Mouse (Mus musculus) liver, embryonic 16.5 days (tissue): Measurements from ENCODE around the gene Apoa2. TPM values are rescaled to one million over a fixed set of nuclear protein-coding genes. Genes with fewer than 3 reads are reported as not detected.
A peak's percentile ranks its signal among the peaks of the same experiment; 100 is the strongest.

Experiments
- ATAC-seq: fragments of 200-750 bp; cut with Nextera tagmentation; 2 replicates; pipeline ENCODE4 v1.8.0; 2017; ENCODE audit warnings: low read depth, mild to moderate bottlenecking, moderate number of reproducible peaks, moderate library complexity
- H3K27ac ChIP-seq: fragments of 300-500 bp; sonication (generic); 2 replicates; pipeline ENCODE4 v1.5.1; 2014; ENCODE audit warnings: mild to moderate bottlenecking, low read length
- H3K27me3 ChIP-seq: fragments of 300-500 bp; sonication (generic); 2 replicates; pipeline ENCODE4 v1.6.1; 2014; ENCODE audit warnings: low read depth, low read length, mixed read lengths; ENCODE audit not compliant: control insufficient read depth, insufficient read depth
- H3K36me3 ChIP-seq: fragments of 300-500 bp; sonication (generic); 2 replicates; pipeline ENCODE4 v1.6.1; 2014; ENCODE audit warnings: mild to moderate bottlenecking; ENCODE audit not compliant: control insufficient read depth, insufficient read depth
- H3K4me1 ChIP-seq: fragments of 300-500 bp; sonication (generic); 2 replicates; pipeline ENCODE4 v1.6.1; 2014; ENCODE audit warnings: low read depth, low read length, mixed read lengths; ENCODE audit not compliant: control insufficient read depth
- H3K4me2 ChIP-seq: fragments of 300-500 bp; sonication (generic); 2 replicates; pipeline ENCODE4 v1.6.1; 2014; ENCODE audit warnings: low read depth, low read length, mixed read lengths
- H3K4me3 ChIP-seq: fragments of 300-500 bp; sonication (generic); 2 replicates; pipeline ENCODE4 v1.5.1; 2014; ENCODE audit warnings: low read depth, mild to moderate bottlenecking, low read length
- H3K9ac ChIP-seq: fragments of 300-500 bp; sonication (generic); 2 replicates; pipeline ENCODE4 v1.6.1; 2014; ENCODE audit warnings: low read depth, low read length
- H3K9me3 ChIP-seq: fragments of 300-500 bp; sonication (generic); replicated peaks from 2 replicates; pipeline ENCODE4 v1.6.1; 2016; ENCODE audit warnings: low read length; ENCODE audit not compliant: control insufficient read depth
- whole genome bisulfite sequencing: fragments of 180-500 bp; shearing (Covaris S2); extraction: QIAGEN DNeasy Blood & Tissue Kit; methylation state at CpG from one replicate; pipeline ENCODE4 v1.1.7; 2014; ENCODE audit not compliant: insufficient replicate concordance; 5-methylcytosine and 5-hydroxymethylcytosine counted together
- polyA plus RNA-seq: library from polyadenylated mRNA; unstranded; fragments of >200 nt; fragmentation: Nextera tagmentation; extraction: Ambion mirVana; gene quantifications from 2 replicates; pipeline ENCODE4 v1.2.1, GENCODE M21; 2015

Gene Apoa2
- polyA plus RNA-seq, 1 experiment from 2014 or later, result 8,864 TPM

DNA sequence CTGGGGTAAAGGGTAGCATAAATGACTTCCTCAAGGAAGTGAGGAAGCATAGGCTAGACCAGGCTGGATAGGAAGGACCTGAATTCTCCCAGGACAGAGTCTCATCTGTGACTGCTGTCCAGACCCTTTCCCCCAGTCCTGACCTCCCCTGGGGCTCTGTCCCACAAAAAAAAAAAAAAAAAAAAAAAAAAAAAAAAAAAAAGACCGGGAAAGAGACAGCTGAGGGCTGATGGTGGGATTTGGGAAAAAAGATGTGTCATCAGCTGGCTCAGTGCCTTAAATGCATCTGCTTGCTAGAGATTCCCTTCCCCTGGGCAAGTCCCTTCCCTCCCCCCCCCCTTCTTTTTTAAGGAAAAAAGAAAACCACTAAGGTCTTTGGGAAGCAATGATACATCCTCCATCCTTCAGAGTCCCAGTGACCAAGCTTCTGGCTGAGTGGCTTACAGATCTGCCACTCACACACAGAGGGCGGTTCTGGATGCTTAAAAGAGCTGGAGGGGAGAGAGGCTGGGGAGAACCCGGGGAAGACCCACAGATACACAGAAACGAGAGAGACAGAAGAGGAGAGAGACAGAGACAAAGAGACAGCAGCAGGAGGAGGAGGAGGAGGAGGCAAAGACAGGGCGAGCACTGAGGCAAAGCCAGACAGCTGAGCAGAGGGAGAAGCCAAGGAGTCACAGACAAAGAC, 25.2 kb downstream of the Apoa2 start, which contains the start of gene Adamts4:
Gene Adamts4 (plus strand): TSS at position 509 of the 688 bp plus-strand sequence.
- ATAC-seq, result no peak
- H3K4me2 ChIP-seq, result peak within 1 kb of the TSS; percentile 2
- no peak within 1 kb of the TSS for H3K9ac ChIP-seq
- no peaks in the 10 kb centered on the region for H3K9me3 ChIP-seq
- H3K27ac ChIP-seq, result no peak within 1 kb of the TSS
- H3K27me3 ChIP-seq, result peaks cover 31% of the 10 kb centered on the region
- no peaks in the 10 kb centered on the region for H3K36me3 ChIP-seq
- 19% methylated on average over 5 of the region's 5 CpGs for WGBS
- peaks cover 20% of the 10 kb centered on the region for H3K4me1 ChIP-seq
- peak within 1 kb of the TSS; percentile 11 for H3K4me3 ChIP-seq

DNA sequence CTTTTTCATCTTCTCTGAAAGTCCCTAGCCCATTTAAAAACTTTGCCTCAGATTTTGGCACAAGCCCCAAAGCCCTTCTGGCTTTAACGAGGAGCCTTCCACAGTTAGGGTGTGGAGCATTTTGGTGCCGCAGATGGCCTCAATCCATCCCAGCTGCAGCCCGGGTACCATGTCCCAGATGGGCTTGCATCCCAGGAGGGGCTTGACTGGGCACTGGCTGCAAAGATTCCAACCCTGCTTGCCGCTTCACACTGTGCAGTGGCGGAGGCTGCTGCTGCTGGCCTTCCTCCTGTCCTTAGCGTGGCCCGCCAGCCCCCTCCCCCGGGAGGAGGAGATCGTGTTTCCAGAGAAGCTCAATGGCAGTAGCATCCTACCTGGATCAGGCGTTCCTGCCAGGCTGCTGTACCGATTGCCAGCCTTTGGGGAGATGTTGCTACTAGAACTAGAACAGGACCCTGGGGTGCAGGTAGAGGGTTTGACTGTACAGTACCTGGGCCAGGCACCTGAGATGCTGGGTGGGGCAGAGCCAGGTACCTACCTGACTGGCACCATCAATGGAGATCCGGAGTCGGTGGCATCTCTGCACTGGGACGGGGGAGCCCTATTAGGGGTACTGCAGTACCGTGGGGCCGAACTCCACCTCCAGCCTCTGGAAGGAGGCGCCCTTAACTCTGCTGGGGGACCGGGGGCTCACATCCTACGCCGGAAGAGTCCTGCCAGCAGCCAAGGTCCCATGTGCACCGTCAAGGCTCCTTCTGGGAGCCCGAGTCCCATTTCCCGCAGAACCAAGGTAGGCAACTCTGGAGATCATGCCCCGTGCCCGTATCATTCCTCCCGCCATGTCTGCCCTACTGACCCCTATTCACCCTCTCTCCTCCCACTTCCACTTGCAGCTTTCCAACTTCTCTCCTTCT, 26.1 kb downstream of the Apoa2 start, which contains the start of gene Ndufs2:
Gene Ndufs2 (minus strand): TSS at position 709 of the 914 bp plus-strand sequence.
- Histone ChIP-seq H3K4me2 (peak within 1 kb of the TSS; percentile 2), H3K27me3 (peaks cover 31% of the 10 kb centered on the region), H3K4me1 (peaks cover 17% of the 10 kb centered on the region), H3K27ac (no peak within 1 kb of the TSS), H3K36me3 (no peaks in the 10 kb centered on the region), H3K9me3 (no peaks in the 10 kb centered on the region), H3K9ac (no peak within 1 kb of the TSS), H3K4me3 (peak within 1 kb of the TSS; percentile 11)
- ATAC-seq, result no peak
- WGBS, result 30% methylated on average over 26 of the region's 26 CpGs

DNA sequence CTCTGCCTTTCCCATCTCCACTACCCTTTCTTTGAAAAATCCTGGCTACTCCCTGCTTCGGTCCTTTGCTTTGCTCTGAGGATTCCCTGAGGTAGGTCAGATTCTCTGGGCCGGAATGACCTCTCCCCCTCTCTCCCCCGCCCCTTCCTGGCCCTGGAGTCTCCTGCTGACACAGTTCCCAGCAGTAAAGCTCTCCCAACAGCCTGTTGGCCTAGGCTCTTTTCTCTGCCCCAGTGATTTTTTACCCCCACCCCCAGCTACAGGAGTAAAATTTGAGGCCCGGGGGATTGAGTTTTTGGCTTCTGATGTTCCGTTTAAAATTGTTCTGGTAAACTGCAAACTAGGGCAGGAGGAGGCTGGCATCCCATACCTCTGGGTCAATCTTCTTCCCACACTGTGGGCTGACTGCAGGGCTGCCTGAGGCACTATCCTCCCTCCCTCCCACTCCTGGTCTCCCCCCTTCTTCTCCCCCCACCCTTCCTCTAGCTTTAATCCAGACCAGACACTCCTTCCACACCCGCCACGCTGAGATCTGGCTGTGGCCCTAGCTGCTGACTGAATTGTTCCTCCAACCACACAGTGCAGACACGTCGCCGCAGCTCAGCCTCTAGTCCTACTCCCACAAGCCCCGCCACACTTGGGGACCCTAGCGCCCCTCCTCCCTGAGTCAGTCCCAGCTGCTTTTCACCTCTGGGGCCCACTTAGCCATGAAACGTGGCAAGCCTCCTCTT, 26.9 kb downstream of the Apoa2 start:
- Histone ChIP-seq H3K4me2 (0 out of 2 replicates have a peak overlapping the region, but pooled peaks have one; percentile 2), H3K4me3 (peak overlapping the region; percentile 11; the same call in 1 of the 2 replicates)
- ATAC-seq, result no peak

DNA sequence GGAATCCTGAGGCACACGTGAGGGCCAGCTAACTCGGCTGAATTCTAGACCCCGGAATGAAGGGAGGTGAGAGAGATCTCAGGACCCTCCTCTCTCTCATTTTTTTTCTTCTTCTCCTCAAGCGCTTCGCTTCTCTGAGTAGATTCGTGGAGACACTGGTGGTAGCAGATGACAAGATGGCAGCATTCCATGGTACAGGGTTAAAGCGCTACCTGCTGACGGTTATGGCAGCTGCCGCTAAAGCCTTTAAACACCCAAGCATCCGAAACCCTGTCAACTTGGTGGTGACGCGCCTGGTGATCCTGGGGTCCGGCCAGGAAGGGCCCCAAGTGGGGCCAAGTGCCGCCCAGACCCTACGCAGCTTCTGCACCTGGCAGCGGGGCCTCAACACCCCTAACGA, 27.6 kb downstream of the Apoa2 start:
- H3K4me3 ChIP-seq, result no peak overlapping the region
- peaks cover 9% of the 10 kb centered on the region for H3K4me1 ChIP-seq
- no peaks in the 10 kb centered on the region for H3K9me3 ChIP-seq
- no peak overlapping the region for H3K9ac ChIP-seq
- peaks cover 31% of the 10 kb centered on the region for H3K27me3 ChIP-seq
- no peak overlapping the region for H3K27ac ChIP-seq
- no peak overlapping the region for H3K4me2 ChIP-seq
- H3K36me3 ChIP-seq, result no peaks in the 10 kb centered on the region
- no peak for ATAC-seq
- WGBS, result 59% methylated on average over 17 of the region's 17 CpGs

More for the DNA sequence above, 26.9 kb downstream of the Apoa2 start:
- H3K27me3 ChIP-seq, result peaks cover 31% of the 10 kb centered on the region
- H3K9me3 ChIP-seq, result no peaks in the 10 kb centered on the region
- H3K4me1 ChIP-seq, result peaks cover 11% of the 10 kb centered on the region
- no peaks in the 10 kb centered on the region for H3K36me3 ChIP-seq
- H3K9ac ChIP-seq, result no peak overlapping the region
- WGBS, result 25% methylated on average over 13 of the region's 13 CpGs
- no peak overlapping the region for H3K27ac ChIP-seq

DNA sequence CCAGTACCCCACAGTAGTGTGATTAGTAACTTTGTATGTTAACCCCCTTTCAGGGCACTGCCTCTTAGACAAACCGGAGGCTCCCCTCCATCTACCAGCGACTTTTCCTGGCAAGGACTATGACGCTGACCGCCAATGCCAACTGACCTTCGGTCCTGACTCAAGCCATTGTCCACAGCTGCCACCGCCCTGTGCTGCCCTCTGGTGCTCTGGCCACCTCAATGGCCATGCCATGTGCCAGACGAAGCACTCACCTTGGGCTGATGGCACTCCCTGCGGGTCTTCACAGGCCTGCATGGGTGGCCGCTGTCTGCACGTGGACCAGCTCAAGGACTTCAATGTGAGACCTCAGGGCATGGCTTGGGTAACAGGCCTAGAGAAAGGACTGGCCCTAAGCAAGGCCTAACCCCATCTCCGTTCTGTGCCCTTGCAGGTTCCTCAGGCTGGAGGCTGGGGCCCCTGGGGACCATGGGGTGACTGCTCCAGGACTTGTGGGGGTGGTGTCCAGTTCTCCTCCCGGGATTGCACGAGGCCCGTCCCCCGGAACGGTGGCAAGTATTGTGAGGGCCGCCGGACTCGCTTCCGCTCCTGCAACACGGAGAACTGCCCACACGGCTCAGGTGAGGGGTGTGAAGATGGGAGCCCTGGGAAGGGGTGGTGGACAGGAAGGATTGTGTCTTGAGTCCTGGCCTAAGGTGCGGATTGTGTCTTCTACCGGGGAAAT, 31.4 kb downstream of the Apoa2 start:
- Histone ChIP-seq H3K36me3 (no peaks in the 10 kb centered on the region), H3K27ac (no peak overlapping the region), H3K9me3 (no peaks in the 10 kb centered on the region), H3K27me3 (peaks cover 21% of the 10 kb centered on the region), H3K4me3 (no peak overlapping the region), H3K4me1 (no peaks in the 10 kb centered on the region; the same call in 1 of the 2 replicates), H3K4me2 (no peak overlapping the region), H3K9ac (no peak overlapping the region)
- 79% methylated on average over 24 of the region's 24 CpGs for WGBS
- no peak for ATAC-seq

DNA sequence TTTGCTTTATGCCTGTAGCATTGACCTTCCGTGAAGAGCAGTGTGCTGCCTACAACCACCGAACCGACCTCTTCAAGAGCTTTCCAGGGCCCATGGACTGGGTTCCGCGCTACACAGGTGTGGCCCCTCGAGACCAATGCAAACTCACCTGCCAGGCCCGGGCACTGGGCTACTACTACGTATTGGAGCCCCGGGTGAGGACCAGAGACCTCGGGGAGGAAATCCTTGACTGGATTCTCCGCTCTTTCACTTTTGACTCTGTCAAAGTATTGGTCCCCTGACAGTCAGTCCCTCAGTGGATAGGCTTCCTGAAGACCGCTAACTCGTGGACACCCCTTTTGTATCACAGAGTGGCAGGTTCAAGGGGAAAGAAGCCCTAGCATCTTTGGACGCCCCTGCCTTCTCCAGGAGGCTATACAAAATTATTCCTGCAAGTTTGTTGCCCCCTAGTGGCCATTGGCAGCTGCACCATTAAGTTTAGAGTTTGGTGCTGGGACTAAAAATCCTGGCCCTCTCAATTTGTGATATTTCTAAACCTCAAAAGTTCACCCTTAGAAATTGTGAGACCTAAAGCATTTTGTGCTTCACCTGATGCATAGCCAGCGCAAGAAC, 32.2 kb downstream of the Apoa2 start:
- no peak overlapping the region for H3K4me2 ChIP-seq
- H3K36me3 ChIP-seq, result no peaks in the 10 kb centered on the region
- no peak overlapping the region for H3K27ac ChIP-seq
- H3K4me1 ChIP-seq, result no peaks in the 10 kb centered on the region; the same call in 1 of the 2 replicates
- no peak overlapping the region for H3K4me3 ChIP-seq
- ATAC-seq, result no peak; the same call in 1 of the 2 replicates
- H3K9me3 ChIP-seq, result no peaks in the 10 kb centered on the region
- 51% methylated on average over 15 of the region's 15 CpGs for WGBS
- H3K27me3 ChIP-seq, result peaks cover 17% of the 10 kb centered on the region
- no peak overlapping the region for H3K9ac ChIP-seq

DNA sequence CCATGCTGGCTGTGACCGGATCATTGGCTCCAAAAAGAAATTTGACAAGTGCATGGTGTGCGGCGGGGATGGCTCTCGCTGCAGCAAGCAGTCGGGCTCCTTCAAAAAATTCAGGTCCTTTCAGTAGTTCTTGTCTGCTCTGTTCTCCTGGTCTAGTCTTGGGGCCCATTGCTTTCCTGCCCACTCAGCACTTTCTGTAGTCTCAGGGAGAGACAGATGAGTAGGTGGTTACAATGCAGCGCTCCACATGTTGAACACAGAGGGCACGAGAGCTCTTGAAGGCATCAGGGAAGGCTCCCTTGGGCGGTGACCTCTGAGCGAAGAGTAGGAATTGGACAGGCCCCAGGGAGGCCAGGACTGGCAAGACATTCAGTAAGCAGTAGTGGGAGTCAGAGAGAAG, 32.9 kb downstream of the Apoa2 start:
- ATAC-seq, result no peak
- H3K4me2 ChIP-seq, result no peak overlapping the region
- WGBS, result 63% methylated on average over 9 of the region's 9 CpGs

DNA sequence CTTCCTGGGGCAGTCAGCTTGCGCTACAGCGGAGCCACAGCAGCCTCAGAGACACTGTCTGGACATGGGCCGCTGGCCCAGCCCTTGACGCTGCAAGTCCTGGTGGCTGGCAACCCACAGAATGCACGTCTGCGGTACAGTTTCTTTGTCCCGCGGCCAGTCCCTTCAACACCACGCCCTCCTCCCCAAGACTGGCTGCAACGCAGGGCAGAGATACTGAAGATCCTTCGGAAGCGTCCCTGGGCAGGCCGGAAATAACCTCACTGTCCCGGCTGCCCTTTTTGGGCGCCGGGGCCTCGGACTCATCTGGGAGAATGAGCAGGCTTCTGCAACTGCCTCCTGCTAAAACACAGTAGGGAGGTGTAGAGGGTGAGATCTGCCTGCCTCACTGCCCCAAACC, 34.1 kb downstream of the Apoa2 start:
- H3K9ac ChIP-seq, result no peak overlapping the region

More for the DNA sequence above, 32.9 kb downstream of the Apoa2 start:
- Histone ChIP-seq H3K9me3 (no peaks in the 10 kb centered on the region), H3K9ac (no peak overlapping the region), H3K36me3 (no peaks in the 10 kb centered on the region), H3K4me3 (no peak overlapping the region), H3K27ac (no peak overlapping the region), H3K4me1 (peaks cover 4% of the 10 kb centered on the region; the same call in 1 of the 2 replicates), H3K27me3 (peaks cover 16% of the 10 kb centered on the region)

More for the DNA sequence above, 34.1 kb downstream of the Apoa2 start:
- peaks cover 16% of the 10 kb centered on the region for H3K27me3 ChIP-seq
- no peak overlapping the region for H3K4me2 ChIP-seq
- H3K9me3 ChIP-seq, result no peaks in the 10 kb centered on the region
- H3K4me1 ChIP-seq, result peaks cover 4% of the 10 kb centered on the region; the same call in 1 of the 2 replicates
- 63% methylated on average over 17 of the region's 17 CpGs for WGBS
- H3K27ac ChIP-seq, result no peak overlapping the region
- no peak overlapping the region for H3K4me3 ChIP-seq
- H3K36me3 ChIP-seq, result no peaks in the 10 kb centered on the region
- ATAC-seq, result no peak
